Mouse (Mus musculus) heart, embryonic 11.5 days (tissue): ENCODE measurements around the gene Oasl2. TPM values are rescaled to one million over a fixed set of nuclear protein-coding genes. Genes with fewer than 3 reads are reported as not detected.
"Not testable (repeated sequence)": the region's sequence is repeated elsewhere in the genome, so short reads cannot be mapped to it uniquely, and the experiment has no call there.

Experiments
- ATAC-seq: fragments of 200-750 bp; cut with Nextera tagmentation; replicated peaks from 2 replicates; pipeline ENCODE4 v1.8.0; 2017; ENCODE audit warnings: moderate library complexity; ENCODE audit not compliant: insufficient number of reproducible peaks, low FRiP score, low TSS enrichment
- H3K27ac ChIP-seq: fragments of 300-500 bp; sonication (generic); 2 replicates; pipeline ENCODE4 v1.5.1; 2014; ENCODE audit warnings: mild to moderate bottlenecking, low read depth, low read length
- H3K27me3 ChIP-seq: fragments of 300-500 bp; sonication (generic); 2 replicates; pipeline ENCODE4 v1.6.1; 2014; ENCODE audit warnings: mild to moderate bottlenecking, low read length, mixed read lengths; ENCODE audit not compliant: control insufficient read depth, insufficient read depth
- H3K36me3 ChIP-seq: fragments of 300-500 bp; sonication (generic); 2 replicates; pipeline ENCODE4 v1.6.1; 2014; ENCODE audit warnings: mild to moderate bottlenecking, low read length, moderate library complexity, mixed read lengths; ENCODE audit not compliant: control insufficient read depth, insufficient read depth
- H3K4me1 ChIP-seq: fragments of 300-500 bp; sonication (generic); 2 replicates; pipeline ENCODE4 v1.6.1; 2014; ENCODE audit warnings: low read length; ENCODE audit not compliant: control insufficient read depth, insufficient read depth
- H3K4me2 ChIP-seq: fragments of 300-500 bp; sonication (generic); 2 replicates; pipeline ENCODE4 v1.6.1; 2014; ENCODE audit warnings: mild to moderate bottlenecking, moderate library complexity
- H3K4me3 ChIP-seq: fragments of 300-500 bp; sonication (generic); 2 replicates; pipeline ENCODE4 v1.5.1; 2014; ENCODE audit warnings: low read depth, low read length
- H3K9ac ChIP-seq: fragments of 300-500 bp; sonication (generic); 2 replicates; pipeline ENCODE4 v1.6.1; 2014; ENCODE audit warnings: mild to moderate bottlenecking, low read depth, low read length, moderate library complexity
- H3K9me3 ChIP-seq: fragments of 300-500 bp; sonication (generic); replicated peaks from 2 replicates; pipeline ENCODE4 v1.6.1; 2016; ENCODE audit warnings: low read length; ENCODE audit not compliant: control insufficient read depth
- WGBS: fragments of 180-500 bp; shearing (Covaris S2); extraction: QIAGEN DNeasy Blood & Tissue Kit; methylation state at CpG from one replicate; pipeline ENCODE4 v1.1.7; 2014; ENCODE audit not compliant: insufficient replicate concordance; 5-methylcytosine and 5-hydroxymethylcytosine counted together
- polyA plus RNA-seq: library from polyadenylated mRNA; unstranded; fragments of >200 nt; fragmentation: Nextera tagmentation; extraction: Ambion mirVana; gene quantifications from 2 replicates; pipeline ENCODE4 v1.2.1, GENCODE M21; 2014

Oasl2 gene
- 2.7 and 4.3 TPM in 2 replicates for polyA plus RNA-seq

DNA sequence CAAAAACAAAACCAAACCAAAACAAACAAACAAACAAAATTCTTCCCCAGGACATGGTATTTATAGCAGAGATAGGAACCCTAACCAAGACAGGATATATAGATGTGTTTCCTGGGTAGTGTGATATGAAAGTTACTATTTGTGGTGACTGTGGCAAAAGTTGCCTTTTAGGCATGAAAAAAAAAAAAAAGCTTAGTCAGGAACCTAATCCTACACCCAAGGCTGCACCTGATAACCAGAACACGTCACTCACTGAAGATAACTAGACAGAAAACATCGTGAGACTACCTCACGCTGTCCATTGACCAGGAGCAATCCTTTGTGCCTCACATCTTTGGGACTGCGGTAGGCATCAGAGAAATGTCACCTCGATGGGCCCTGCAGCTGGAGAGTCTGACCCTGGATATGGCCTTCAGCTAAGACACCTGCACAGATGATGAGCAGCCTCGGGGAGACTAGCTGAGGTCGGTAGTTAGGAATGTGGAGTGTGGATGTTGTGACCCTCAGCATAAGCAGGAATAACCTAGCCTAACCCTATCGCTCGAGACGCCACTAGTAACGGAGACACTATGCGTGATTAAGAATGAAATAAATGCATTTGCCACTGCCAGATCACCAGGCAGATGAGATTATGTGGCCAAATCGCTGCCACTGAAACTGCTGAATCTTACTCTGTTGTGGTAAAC lies at the start of gene Oasl2:
Oasl2 (plus strand) TSS at position 249 of the 686 bp plus-strand sequence.
- H3K9me3 ChIP-seq, result no peaks in the 10 kb centered on the region
- H3K4me3 ChIP-seq, result peak within 1 kb of the TSS; percentile 23
- peaks cover 2% of the 10 kb centered on the region for H3K27me3 ChIP-seq
- no peak for ATAC-seq
- H3K27ac ChIP-seq, result no peak within 1 kb of the TSS
- H3K9ac ChIP-seq, result no peak within 1 kb of the TSS
- peaks cover 5% of the 10 kb centered on the region; the same call in 1 of the 2 replicates for H3K4me1 ChIP-seq
- peak within 1 kb of the TSS; percentile 53 for H3K4me2 ChIP-seq
- no peaks in the 10 kb centered on the region for H3K36me3 ChIP-seq
- WGBS, result 52% methylated on average over 13 of the region's 13 CpGs

DNA sequence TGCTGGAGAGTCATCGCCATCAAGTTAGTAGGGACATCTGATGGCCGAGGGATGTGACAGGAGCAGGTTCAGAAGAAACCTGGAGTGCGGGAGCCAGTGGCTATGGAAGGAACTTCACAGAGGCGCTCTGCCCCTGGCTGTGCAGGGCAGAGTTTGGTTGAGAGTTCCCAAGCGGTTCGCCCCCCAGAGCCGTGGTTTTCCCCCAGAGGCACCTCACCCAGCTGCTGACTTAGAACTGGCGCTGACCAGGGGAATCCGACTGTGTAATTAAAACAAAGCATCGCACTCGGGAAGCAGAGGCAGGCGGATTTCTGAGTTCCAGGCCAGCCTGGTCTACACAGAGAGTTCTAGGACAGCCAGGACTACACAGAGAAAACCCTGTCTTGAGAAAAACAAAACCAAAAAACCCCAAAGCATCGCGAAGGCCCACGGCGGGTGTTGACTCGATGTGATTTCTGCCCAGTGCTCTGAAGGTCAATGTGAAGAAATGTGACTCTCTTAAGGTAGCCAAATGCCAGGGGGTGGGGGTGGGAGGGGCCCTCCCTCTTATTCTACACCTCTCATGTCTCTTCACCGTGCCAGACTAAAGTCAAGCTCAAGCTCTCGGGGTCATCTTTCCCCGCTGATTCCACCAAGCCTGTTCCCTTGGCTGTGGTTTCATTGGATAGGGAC lies 45.0 kb upstream of the Oasl2 start:
- 75% methylated on average over 20 of the region's 20 CpGs for WGBS
- H3K4me3 ChIP-seq, result no peak overlapping the region
- H3K9ac ChIP-seq, result no peak overlapping the region
- H3K36me3 ChIP-seq, result no peaks in the 10 kb centered on the region
- no peak overlapping the region for H3K27ac ChIP-seq
- H3K9me3 ChIP-seq, result no peaks in the 10 kb centered on the region
- no peak for ATAC-seq
- peaks cover 3% of the 10 kb centered on the region; the same call in 1 of the 2 replicates for H3K27me3 ChIP-seq
- H3K4me1 ChIP-seq, result no peaks in the 10 kb centered on the region
- no peak overlapping the region for H3K4me2 ChIP-seq

DNA sequence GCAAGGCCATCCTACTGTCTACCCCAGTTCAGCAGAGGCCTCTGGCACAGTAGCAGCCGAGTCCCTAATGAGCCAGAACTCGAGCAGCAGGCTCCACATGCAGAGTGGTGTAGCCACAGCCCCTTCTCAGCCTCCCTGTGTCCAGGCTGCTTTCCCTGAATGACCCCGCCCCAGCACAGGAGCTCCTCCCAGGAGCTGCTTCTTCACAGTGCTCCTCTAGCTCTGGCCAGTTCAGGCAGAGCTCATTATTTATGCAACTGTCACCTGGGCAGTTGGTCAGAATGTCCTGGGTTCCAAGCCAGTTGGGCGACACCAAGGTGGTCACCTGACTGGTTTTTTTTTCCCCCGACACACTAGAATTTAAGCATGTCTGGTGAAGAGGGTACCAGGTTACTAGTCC lies 43.4 kb upstream of the Oasl2 start, which contains the start of gene 4930519G04Rik:
4930519G04Rik (plus strand) TSS at position 301 of the 400 bp plus-strand sequence.
- not testable (repeated sequence) for H3K27ac ChIP-seq, ATAC-seq, H3K4me2 ChIP-seq, H3K9me3 ChIP-seq, H3K4me1 ChIP-seq, H3K9ac ChIP-seq, H3K4me3 ChIP-seq, H3K36me3 ChIP-seq, H3K27me3 ChIP-seq
- 69% methylated on average over 3 of the region's 5 CpGs for WGBS

DNA sequence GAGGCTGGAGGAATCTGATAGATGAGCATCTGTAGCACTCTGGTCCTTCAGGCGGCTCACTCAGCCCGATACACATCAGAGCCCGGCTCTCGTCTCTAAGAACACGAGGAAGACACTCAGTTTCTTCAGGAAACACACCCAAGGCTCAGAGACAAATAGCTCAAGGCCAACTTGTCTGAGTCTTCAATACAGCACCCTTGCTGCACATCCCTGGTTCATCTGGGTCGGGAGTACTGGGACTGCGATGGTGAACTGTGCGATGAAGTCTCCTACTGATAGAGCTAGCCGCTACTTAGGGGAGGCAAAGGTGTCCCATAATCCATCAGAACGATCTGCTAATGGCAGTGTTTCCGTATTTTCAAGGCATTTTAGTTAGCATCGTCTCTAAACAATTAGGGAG lies 38.2 kb upstream of the Oasl2 start, which contains the start of gene Gm9936:
Gm9936 (minus strand) TSS at position 101 of the 400 bp plus-strand sequence.
- Histone ChIP-seq H3K4me1 (peaks cover 2% of the 10 kb centered on the region; the same call in 1 of the 2 replicates), H3K36me3 (no peaks in the 10 kb centered on the region), H3K9me3 (no peaks in the 10 kb centered on the region), H3K27ac (no peak within 1 kb of the TSS), H3K9ac (no peak within 1 kb of the TSS), H3K4me2 (peak within 1 kb of the TSS; percentile 58), H3K27me3 (peaks cover 19% of the 10 kb centered on the region), H3K4me3 (peak within 1 kb of the TSS; percentile 26)
- ATAC-seq, result no peak
- 72% methylated on average over 12 of the region's 12 CpGs for WGBS

DNA sequence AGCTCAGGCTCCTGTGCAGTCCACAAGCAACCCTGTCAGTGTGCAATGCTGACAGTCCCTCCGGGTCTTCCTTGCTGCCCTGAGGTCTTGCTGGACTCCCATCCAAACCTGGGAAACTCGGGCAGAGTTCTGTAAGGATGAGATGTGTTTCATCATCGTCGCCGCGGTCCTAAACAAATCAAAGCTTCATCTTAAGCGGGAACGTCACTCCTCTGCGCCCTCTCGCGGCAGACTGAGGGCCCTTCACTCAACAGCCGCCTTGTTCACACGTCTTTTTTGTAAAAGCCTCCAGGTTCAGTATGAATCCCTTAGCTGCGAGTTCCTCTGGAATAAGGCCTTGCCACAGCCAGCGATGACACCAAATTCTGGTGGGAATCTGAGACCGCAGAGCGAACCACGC lies 37.5 kb upstream of the Oasl2 start:
- Histone ChIP-seq H3K27me3 (peaks cover 19% of the 10 kb centered on the region), H3K4me2 (peak overlapping the region; percentile 58), H3K4me1 (peaks cover 2% of the 10 kb centered on the region; the same call in 1 of the 2 replicates), H3K9me3 (no peaks in the 10 kb centered on the region), H3K27ac (no peak overlapping the region), H3K4me3 (peak overlapping the region; percentile 26), H3K9ac (no peak overlapping the region), H3K36me3 (no peaks in the 10 kb centered on the region)
- WGBS, result 6% methylated on average over 18 of the region's 18 CpGs
- ATAC-seq, result no peak

DNA sequence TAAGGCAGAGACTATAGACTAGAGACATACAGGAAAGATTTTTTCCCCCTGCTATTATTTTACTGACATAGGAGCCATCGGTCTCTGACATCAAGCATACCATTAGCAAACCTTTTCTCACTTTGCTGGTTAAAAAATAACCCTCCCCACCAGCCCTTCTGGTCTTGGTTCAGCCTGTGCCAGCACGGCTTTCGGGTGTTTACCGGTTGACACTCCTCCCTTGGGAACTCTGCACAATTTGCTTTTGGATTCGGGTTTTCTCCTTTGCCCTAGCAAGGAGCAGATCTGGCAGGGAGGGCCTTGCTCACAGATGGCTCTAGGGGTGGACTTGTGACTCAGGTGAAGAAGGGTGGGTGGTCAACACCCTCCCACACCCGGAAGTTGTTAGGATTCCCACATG lies 35.0 kb upstream of the Oasl2 start:
- no peak overlapping the region for H3K4me3 ChIP-seq
- 68% methylated on average over 6 of the region's 6 CpGs for WGBS
- no peak overlapping the region for H3K4me2 ChIP-seq
- no peak overlapping the region for H3K27ac ChIP-seq
- H3K27me3 ChIP-seq, result peaks cover 16% of the 10 kb centered on the region
- no peak overlapping the region for H3K9ac ChIP-seq
- H3K36me3 ChIP-seq, result no peaks in the 10 kb centered on the region
- H3K9me3 ChIP-seq, result no peaks in the 10 kb centered on the region
- H3K4me1 ChIP-seq, result peaks cover 2% of the 10 kb centered on the region; the same call in 1 of the 2 replicates
- ATAC-seq, result no peak

DNA sequence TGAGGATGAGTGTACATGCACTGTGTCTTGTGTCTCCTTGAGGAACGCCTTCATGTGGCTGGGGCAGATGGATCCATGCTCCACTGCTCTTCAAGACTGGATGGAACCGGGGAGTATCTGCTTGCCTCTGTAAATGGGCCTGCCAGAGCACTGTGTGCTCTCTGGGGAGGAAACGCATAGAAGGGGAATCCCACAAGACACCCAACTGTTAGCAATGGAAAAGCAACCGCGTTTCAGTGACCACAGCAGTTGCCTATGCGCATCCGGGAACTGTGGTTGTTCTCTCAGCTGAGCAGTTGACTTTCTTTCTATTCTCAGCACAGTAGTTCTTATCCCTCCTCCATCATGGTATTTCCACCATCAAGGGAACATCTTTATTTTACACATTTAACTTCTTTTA lies 31.9 kb upstream of the Oasl2 start:
- Histone ChIP-seq H3K4me3 (no peak overlapping the region), H3K4me1 (no peaks in the 10 kb centered on the region), H3K4me2 (no peak overlapping the region), H3K36me3 (no peaks in the 10 kb centered on the region), H3K27me3 (peaks cover 7% of the 10 kb centered on the region), H3K9ac (no peak overlapping the region), H3K9me3 (peaks cover 12% of the 10 kb centered on the region), H3K27ac (no peak overlapping the region)
- no peak for ATAC-seq
- WGBS, result 74% methylated on average over 7 of the region's 7 CpGs

DNA sequence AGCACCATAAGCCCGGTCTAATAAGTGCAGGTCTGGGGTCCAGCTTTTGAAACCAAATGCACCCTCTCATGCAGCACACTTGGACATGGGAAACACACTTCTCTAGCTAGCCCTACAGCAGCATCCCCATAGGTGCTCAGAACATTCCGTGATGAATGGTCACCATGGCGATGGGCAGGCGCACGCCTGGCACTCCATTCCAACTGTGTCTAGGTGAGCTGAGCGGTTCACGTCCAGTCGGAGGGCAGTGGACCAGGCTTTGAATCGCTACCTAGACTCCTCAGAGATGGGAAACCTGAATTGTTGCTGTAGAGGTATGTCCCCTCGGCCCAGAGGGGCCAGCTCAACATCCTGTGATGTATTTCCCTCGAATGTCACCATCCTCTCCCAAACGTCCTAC lies 31.5 kb upstream of the Oasl2 start:
- H3K9ac ChIP-seq, result no peak overlapping the region
- WGBS, result 85% methylated on average over 12 of the region's 12 CpGs
- H3K36me3 ChIP-seq, result no peaks in the 10 kb centered on the region
- H3K9me3 ChIP-seq, result peaks cover 12% of the 10 kb centered on the region
- H3K27me3 ChIP-seq, result peaks cover 3% of the 10 kb centered on the region
- H3K4me3 ChIP-seq, result no peak overlapping the region
- ATAC-seq, result no peak
- H3K4me1 ChIP-seq, result no peaks in the 10 kb centered on the region
- no peak overlapping the region for H3K27ac ChIP-seq
- H3K4me2 ChIP-seq, result no peak overlapping the region
